Mouse (Mus musculus) olfactory bulb, adult 2 months (tissue): ENCODE data around the gene Ngb.

Experiments
- CTCF ChIP-seq: fragments of 200-500 bp; IDR thresholded peaks from 2 replicates; pipeline ENCODE4 v1.5.1; 2012; ENCODE audit warnings: low read depth, mild to moderate bottlenecking, low read length, moderate library complexity; ENCODE audit not compliant: insufficient read depth
- POLR2A ChIP-seq: fragments of 200-500 bp; IDR thresholded peaks from 2 replicates; pipeline ENCODE4 v1.6.1; 2012; ENCODE audit warnings: mild to moderate bottlenecking, low read depth, low read length, moderate library complexity; ENCODE audit not compliant: insufficient read depth

DNA sequence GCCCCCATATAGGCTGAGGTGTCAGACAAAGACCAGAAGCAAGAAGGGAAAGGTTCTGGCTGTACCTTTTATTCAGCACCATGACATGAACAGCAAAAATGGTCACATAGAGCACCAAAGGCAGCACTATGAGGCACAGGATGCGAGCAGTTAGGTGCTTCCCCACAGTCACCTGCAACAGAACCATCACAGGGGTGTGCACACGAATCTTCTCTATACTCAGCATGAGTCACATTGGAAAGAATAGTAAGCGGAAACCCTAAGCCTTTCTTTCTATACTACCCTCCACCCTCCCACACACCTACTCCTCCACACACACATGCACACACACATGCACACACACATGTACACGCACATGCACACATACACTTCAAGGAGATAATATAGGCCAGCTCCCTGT lies 27.9 kb upstream of the Ngb start:
- TF ChIP-seq POLR2A (no peak), CTCF (no peak)
